Mouse (Mus musculus) forebrain, embryonic 13.5 days (tissue): Measurements from ENCODE around the gene Eif3f. TPM values are rescaled to one million over a fixed set of nuclear protein-coding genes. Genes with fewer than 3 reads are reported as not detected.

Experiments
- ATAC-seq: fragments of 200-750 bp; cut with Nextera tagmentation; 2 replicates; pipeline ENCODE4 v1.8.0; 2017
- H3K27ac ChIP-seq: fragments of 300-500 bp; sonication (generic); 2 replicates; pipeline ENCODE4 v1.5.1; 2015; ENCODE audit warnings: inconsistent platforms, mild to moderate bottlenecking, moderate library complexity
- H3K27me3 ChIP-seq: fragments of 300-500 bp; sonication (generic); 2 replicates; pipeline ENCODE4 v1.6.1; 2015; ENCODE audit warnings: mild to moderate bottlenecking, inconsistent platforms
- H3K36me3 ChIP-seq: fragments of 300-500 bp; sonication (generic); 2 replicates; pipeline ENCODE4 v1.6.1; 2015; ENCODE audit warnings: mild to moderate bottlenecking, inconsistent platforms; ENCODE audit not compliant: poor library complexity, severe bottlenecking
- H3K4me1 ChIP-seq: fragments of 300-500 bp; sonication (generic); 2 replicates; pipeline ENCODE4 v1.6.1; 2015; ENCODE audit warnings: inconsistent platforms
- H3K4me2 ChIP-seq: fragments of 300-500 bp; sonication (generic); 2 replicates; pipeline ENCODE4 v1.6.1; 2015; ENCODE audit warnings: inconsistent platforms, mild to moderate bottlenecking, moderate library complexity
- H3K4me3 ChIP-seq: fragments of 300-500 bp; sonication (generic); 2 replicates; pipeline ENCODE4 v1.5.1; 2015; ENCODE audit warnings: mild to moderate bottlenecking, inconsistent platforms
- H3K9ac ChIP-seq: fragments of 300-500 bp; sonication (generic); 2 replicates; pipeline ENCODE4 v1.6.1; 2015; ENCODE audit warnings: mild to moderate bottlenecking, inconsistent platforms
- H3K9me3 ChIP-seq: fragments of 300-500 bp; sonication (generic); replicated peaks from 2 replicates; pipeline ENCODE4 v1.6.1; 2016; ENCODE audit warnings: inconsistent platforms
- WGBS: fragments of 180-500 bp; shearing (Covaris S2); methylation state at CpG from one replicate; pipeline ENCODE4 v1.1.7; 2015; 5-methylcytosine and 5-hydroxymethylcytosine counted together
- polyA plus RNA-seq: library from polyadenylated mRNA; unstranded; fragments of >200 nt; fragmentation: Nextera tagmentation; extraction: Ambion mirVana; gene quantifications from 2 replicates; pipeline ENCODE4 v1.2.1, GENCODE M21; 2015

Gene Eif3f
- polyA plus RNA-seq, 1 experiment from 2014 or later, result 84.0 TPM

DNA sequence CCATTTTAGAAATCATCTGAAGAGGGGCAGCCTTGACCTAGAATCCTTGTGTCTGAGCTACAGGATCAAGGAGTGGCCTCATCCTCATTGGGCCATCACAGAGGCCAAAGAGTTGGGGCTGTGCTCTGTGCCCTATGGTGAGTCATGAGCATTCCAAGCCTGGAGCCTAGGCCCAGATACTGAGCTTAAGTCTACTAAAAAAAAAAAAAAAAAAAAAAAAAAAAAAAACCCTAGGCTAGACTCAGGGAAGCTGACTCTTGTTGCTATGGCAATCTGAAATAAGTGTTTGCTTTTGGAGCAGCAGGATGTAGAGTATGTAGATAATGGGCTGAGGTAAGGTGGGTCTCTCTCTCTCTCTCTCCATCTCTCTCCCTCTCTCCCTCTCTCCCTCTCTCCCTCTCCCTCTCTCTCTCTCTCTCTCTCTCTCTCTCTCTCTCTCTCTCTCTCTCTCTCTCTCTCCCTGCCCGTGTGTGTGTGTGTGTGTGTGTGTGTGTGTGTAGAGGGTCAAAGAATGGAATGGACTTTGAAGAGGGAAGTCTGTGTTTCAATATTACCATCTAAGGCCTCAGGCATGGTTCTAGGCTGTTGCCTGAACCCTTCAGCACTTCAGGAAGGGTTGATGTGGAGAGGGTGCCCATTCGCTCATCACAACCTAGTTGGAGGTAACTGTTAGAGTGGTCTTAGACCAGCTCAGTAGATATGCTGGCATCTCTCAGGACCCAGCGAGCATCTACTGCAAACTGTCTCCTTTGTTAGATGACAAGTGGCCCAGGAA lies 51.9 kb downstream of the Eif3f start:
- Histone ChIP-seq H3K9me3 (no peaks in the 10 kb centered on the region), H3K27me3 (no peaks in the 10 kb centered on the region), H3K9ac (no peak overlapping the region), H3K4me2 (no peak overlapping the region), H3K4me1 (no peaks in the 10 kb centered on the region), H3K4me3 (no peak overlapping the region), H3K27ac (no peak overlapping the region), H3K36me3 (no peaks in the 10 kb centered on the region)
- ATAC-seq, result no peak
- WGBS, result 85% methylated on average over 2 of the region's 3 CpGs

- Histone ChIP-seq H3K9ac (no peak overlapping the region), H3K27ac (no peak overlapping the region), H3K27me3 (no peaks in the 10 kb centered on the region), H3K36me3 (no peaks in the 10 kb centered on the region), H3K4me1 (no peaks in the 10 kb centered on the region), H3K9me3 (no peaks in the 10 kb centered on the region), H3K4me2 (no peak overlapping the region), H3K4me3 (no peak overlapping the region)
- 89% methylated on average over 9 of the region's 9 CpGs for WGBS
- ATAC-seq, result no peak
Measured at GRCm38 (mm10) chr7:108991207-108991606, 57.0 kb downstream of the Eif3f start.

Other genes starting within 250 kb of the Eif3f start
- gene Olfr512, start 221.1 kb upstream of the Eif3f start, polyA plus RNA-seq, result not detected in 2 replicates
- gene Olfr513, start 183.4 kb upstream of the Eif3f start, polyA plus RNA-seq, result not detected in 2 replicates
- gene Olfr514, start 108.4 kb upstream of the Eif3f start, polyA plus RNA-seq, result not detected in 2 replicates
- gene Olfr516, start 83.9 kb upstream of the Eif3f start, polyA plus RNA-seq, result not detected in 2 replicates
- gene Olfr517, start 62.0 kb upstream of the Eif3f start, polyA plus RNA-seq, result not detected in 2 replicates
- gene Olfr518, start 49.4 kb upstream of the Eif3f start, polyA plus RNA-seq, result not detected in 2 replicates
- not detected in 2 replicates for gene Olfr519, start 40.0 kb upstream of the Eif3f start, polyA plus RNA-seq
- gene Nlrp10, start 4.2 kb upstream of the Eif3f start, polyA plus RNA-seq, result 0.05 TPM in 1 of 2 replicates, not detected in the other
- 27.1 and 31.5 TPM in 2 replicates for gene Tub, start 15.9 kb downstream of the Eif3f start, polyA plus RNA-seq
- gene Ric3, start 148.9 kb downstream of the Eif3f start, polyA plus RNA-seq, result 23.2 and 27.6 TPM in 2 replicates
- 36.5 and 50.5 TPM in 2 replicates for gene Lmo1, start 240.8 kb downstream of the Eif3f start, polyA plus RNA-seq